Mouse (Mus musculus): Measurements from ENCODE around the gene Wwp2. TPM values are rescaled to one million over a fixed set of nuclear protein-coding genes. Genes with fewer than 3 reads are reported as not detected.

Gene Wwp2
- polyA plus RNA-seq, 1 experiment: 39.5 TPM

- H3K4me3 ChIP-seq (ENCODE audit: extremely low read depth, insufficient read depth, insufficient read length): no peak overlapping the region
- TF ChIP-seq CTCF (IDR thresholded peaks at IDR 0.05; ENCODE audit: extremely low read depth, insufficient read depth, insufficient read length, insufficient replicate concordance) (no peak), POLR2A (IDR thresholded peaks at IDR 0.05; ENCODE audit: low read depth, low read length) (no peak)
- WGBS: 76% methylated on average over 3 of the region's 3 CpGs
- H3K27me3 ChIP-seq (ENCODE audit: control insufficient read depth, insufficient read depth, low read length): no peaks in the 10 kb centered on the region
- peaks cover 2% of the 10 kb centered on the region for H3K36me3 ChIP-seq (ENCODE audit: control insufficient read depth, insufficient read depth, low read length)
- DNase-seq (ENCODE audit: low read depth in 1 of 2, low spot score in 2 of 2): no peak
- H3K4me1 ChIP-seq (ENCODE audit: control insufficient read depth, insufficient read depth, insufficient read length): peaks cover 5% of the 10 kb centered on the region; the same call in 1 of the 2 replicates
- no peak overlapping the region for H3K27ac ChIP-seq (ENCODE audit: insufficient read depth, low read length)
Observed at GRCm38 (mm10) chr8:107405935-107406334, 30.2 kb upstream of the Wwp2 start.

- Histone ChIP-seq H3K36me3 (ENCODE audit: control insufficient read depth, insufficient read depth, low read length) (peaks cover 22% of the 10 kb centered on the region), H3K4me1 (ENCODE audit: control insufficient read depth, insufficient read depth, insufficient read length) (no peaks in the 10 kb centered on the region), H3K27ac (ENCODE audit: insufficient read depth, low read length) (no peak overlapping the region), H3K4me3 (ENCODE audit: extremely low read depth, insufficient read depth, insufficient read length) (no peak overlapping the region), H3K27me3 (ENCODE audit: control insufficient read depth, insufficient read depth, low read length) (no peaks in the 10 kb centered on the region)
- DNase-seq (ENCODE audit: low read depth in 1 of 2, low spot score in 2 of 2): no peak
- 76% methylated on average over 4 of the region's 4 CpGs for WGBS
- TF ChIP-seq POLR2A (IDR thresholded peaks at IDR 0.05; ENCODE audit: low read depth, low read length): no peak
- TF ChIP-seq CTCF (IDR thresholded peaks at IDR 0.05; ENCODE audit: extremely low read depth, insufficient read depth, insufficient read length, insufficient replicate concordance): peak; percentile 44; the same call in 1 of the 2 replicates
Observed at GRCm38 (mm10) chr8:107411391-107411790, 24.8 kb upstream of the Wwp2 start.

- Histone ChIP-seq H3K4me1 (ENCODE audit: control insufficient read depth, insufficient read depth, insufficient read length) (no peaks in the 10 kb centered on the region), H3K4me3 (ENCODE audit: extremely low read depth, insufficient read depth, insufficient read length) (no peak overlapping the region), H3K27ac (ENCODE audit: insufficient read depth, low read length) (no peak overlapping the region), H3K36me3 (ENCODE audit: control insufficient read depth, insufficient read depth, low read length) (peaks cover 27% of the 10 kb centered on the region), H3K27me3 (ENCODE audit: control insufficient read depth, insufficient read depth, low read length) (no peaks in the 10 kb centered on the region)
- no peak for DNase-seq (ENCODE audit: low read depth in 1 of 2, low spot score in 2 of 2)
- no peak for TF ChIP-seq CTCF (IDR thresholded peaks at IDR 0.05; ENCODE audit: extremely low read depth, insufficient read depth, insufficient read length, insufficient replicate concordance)
- TF ChIP-seq POLR2A (IDR thresholded peaks at IDR 0.05; ENCODE audit: low read depth, low read length): no peak
- WGBS: 95% methylated on average over 8 of the region's 8 CpGs
Observed at GRCm38 (mm10) chr8:107412552-107412951, 23.6 kb upstream of the Wwp2 start.

- Histone ChIP-seq H3K27ac (ENCODE audit: insufficient read depth, low read length) (no peak overlapping the region), H3K36me3 (ENCODE audit: control insufficient read depth, insufficient read depth, low read length) (peaks cover 33% of the 10 kb centered on the region), H3K27me3 (ENCODE audit: control insufficient read depth, insufficient read depth, low read length) (no peaks in the 10 kb centered on the region), H3K4me3 (ENCODE audit: extremely low read depth, insufficient read depth, insufficient read length) (no peak overlapping the region), H3K4me1 (ENCODE audit: control insufficient read depth, insufficient read depth, insufficient read length) (no peaks in the 10 kb centered on the region)
- no peak for DNase-seq (ENCODE audit: low read depth in 1 of 2, low spot score in 2 of 2)
- TF ChIP-seq POLR2A (IDR thresholded peaks at IDR 0.05; ENCODE audit: low read depth, low read length) (no peak), CTCF (IDR thresholded peaks at IDR 0.05; ENCODE audit: extremely low read depth, insufficient read depth, insufficient read length, insufficient replicate concordance) (no peak)
- WGBS: 77% methylated on average over 10 of the region's 10 CpGs
Observed at GRCm38 (mm10) chr8:107413881-107414280, 22.3 kb upstream of the Wwp2 start.

- WGBS: 95% methylated on average over 12 of the region's 12 CpGs
- H3K4me3 ChIP-seq (ENCODE audit: extremely low read depth, insufficient read depth, insufficient read length): no peak overlapping the region
- peaks cover 40% of the 10 kb centered on the region for H3K36me3 ChIP-seq (ENCODE audit: control insufficient read depth, insufficient read depth, low read length)
- H3K27me3 ChIP-seq (ENCODE audit: control insufficient read depth, insufficient read depth, low read length): no peaks in the 10 kb centered on the region
- no peak for DNase-seq (ENCODE audit: low read depth in 1 of 2, low spot score in 2 of 2)
- no peak overlapping the region for H3K27ac ChIP-seq (ENCODE audit: insufficient read depth, low read length)
- H3K4me1 ChIP-seq (ENCODE audit: control insufficient read depth, insufficient read depth, insufficient read length): no peaks in the 10 kb centered on the region
- TF ChIP-seq POLR2A (IDR thresholded peaks at IDR 0.05; ENCODE audit: low read depth, low read length) (no peak), CTCF (IDR thresholded peaks at IDR 0.05; ENCODE audit: extremely low read depth, insufficient read depth, insufficient read length, insufficient replicate concordance) (no peak)
Observed at GRCm38 (mm10) chr8:107417001-107417400, 19.2 kb upstream of the Wwp2 start.

- WGBS: 21% methylated on average over 9 of the region's 9 CpGs
Observed at GRCm38 (mm10) chr8:107424176-107424575, 12.0 kb upstream of the Wwp2 start.

GRCm38 (mm10) chr8:107424597-107425229, 11.5 kb upstream of the Wwp2 start, which contains the start of gene Nob1:
Nob1 (minus strand) TSS chr8:107425051.
- Histone ChIP-seq H3K27me3 (ENCODE audit: control insufficient read depth, insufficient read depth, low read length) (no peaks in the 10 kb centered on the region), H3K4me1 (ENCODE audit: control insufficient read depth, insufficient read depth, insufficient read length) (no peaks in the 10 kb centered on the region), H3K4me3 (ENCODE audit: extremely low read depth, insufficient read depth, insufficient read length) (peak within 1 kb of the TSS; percentile 82), H3K36me3 (ENCODE audit: control insufficient read depth, insufficient read depth, low read length) (peaks cover 9% of the 10 kb centered on the region), H3K27ac (ENCODE audit: insufficient read depth, low read length) (peak within 1 kb of the TSS; percentile 36; the same call in 1 of the 2 replicates)
- TF ChIP-seq POLR2A (IDR thresholded peaks at IDR 0.05; ENCODE audit: low read depth, low read length): peak; percentile 87
- TF ChIP-seq CTCF (IDR thresholded peaks at IDR 0.05; ENCODE audit: extremely low read depth, insufficient read depth, insufficient read length, insufficient replicate concordance): peak; percentile 96
- under 1% methylated on average over 50 of the region's 50 CpGs for WGBS
- DNase-seq (ENCODE audit: low read depth in 1 of 2, low spot score in 2 of 2): peak; percentile 93 to 96

More at GRCm38 (mm10) chr8:107424176-107424575, 12.0 kb upstream of the Wwp2 start:
- no peaks in the 10 kb centered on the region for H3K4me1 ChIP-seq (ENCODE audit: control insufficient read depth, insufficient read depth, insufficient read length)
- peak overlapping the region; percentile 82 for H3K4me3 ChIP-seq (ENCODE audit: extremely low read depth, insufficient read depth, insufficient read length)
- TF ChIP-seq CTCF (IDR thresholded peaks at IDR 0.05; ENCODE audit: extremely low read depth, insufficient read depth, insufficient read length, insufficient replicate concordance): no peak
- TF ChIP-seq POLR2A (IDR thresholded peaks at IDR 0.05; ENCODE audit: low read depth, low read length): no peak
- no peaks in the 10 kb centered on the region for H3K27me3 ChIP-seq (ENCODE audit: control insufficient read depth, insufficient read depth, low read length)
- H3K27ac ChIP-seq (ENCODE audit: insufficient read depth, low read length): no peak overlapping the region
- DNase-seq (ENCODE audit: low read depth in 1 of 2, low spot score in 2 of 2): no peak
- peaks cover 12% of the 10 kb centered on the region for H3K36me3 ChIP-seq (ENCODE audit: control insufficient read depth, insufficient read depth, low read length)

All from spleen, adult 2 months (tissue).